Mouse (Mus musculus) retina, postnatal 1 day (tissue): Measurements from ENCODE around the gene Cyp2c40.
"Not testable (repeated sequence)": the region's sequence is repeated elsewhere in the genome, so short reads cannot be mapped to it uniquely, and the experiment has no call there.

ENCODE experiments used
- DNase-seq: peaks from one replicate; pipeline ENCODE4 v3.0.0-alpha.2; 2012

The Cyp2c40 gene

DNA sequence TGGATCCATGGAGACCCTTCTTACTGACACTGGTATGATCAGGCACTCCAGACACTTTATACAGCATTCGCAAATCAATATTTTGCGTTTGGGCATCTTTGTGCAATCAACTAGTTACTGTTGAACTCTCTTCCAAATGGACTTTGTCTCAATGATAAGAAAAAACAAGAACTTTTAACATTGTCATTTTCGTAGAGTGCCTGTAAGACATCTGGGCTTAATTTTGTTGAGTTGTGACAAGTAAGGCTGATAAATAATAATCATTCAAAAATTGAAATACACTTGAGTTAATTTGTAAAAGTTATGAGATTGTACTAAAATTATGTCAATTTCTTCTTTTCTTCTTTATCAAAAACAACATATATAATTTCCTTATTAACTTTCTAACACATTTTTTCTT lies at the start of gene Cyp2c40:
Cyp2c40 (minus strand) TSS at position 101 of the 400 bp plus-strand sequence.
- DNase-seq, result not testable (repeated sequence)

- not testable (repeated sequence) for DNase-seq
These were observed 8.3 kb upstream of the Cyp2c40 start for GRCm38 (mm10) chr19:39820931-39821330.

DNA sequence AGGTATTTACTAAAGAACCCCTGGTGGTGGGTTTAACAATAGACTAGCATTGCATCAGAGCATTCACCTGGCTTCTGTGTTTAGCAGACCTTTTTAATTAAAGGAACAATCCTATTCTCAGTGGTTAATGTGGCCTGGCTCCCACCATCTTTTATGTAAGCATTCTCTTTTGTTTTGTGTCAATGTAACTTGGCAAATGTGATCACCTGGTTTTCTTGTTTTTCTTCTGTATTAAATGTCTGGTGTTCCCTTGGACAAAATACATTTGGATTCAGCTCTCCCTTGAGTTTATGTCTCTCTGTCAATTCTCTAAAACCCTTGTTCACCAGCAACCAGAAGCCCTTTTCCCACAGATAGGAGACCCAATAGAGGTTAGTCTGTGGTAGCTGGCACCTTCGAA lies 3.8 kb upstream of the Cyp2c40 start:
- not testable (repeated sequence) for DNase-seq

DNA sequence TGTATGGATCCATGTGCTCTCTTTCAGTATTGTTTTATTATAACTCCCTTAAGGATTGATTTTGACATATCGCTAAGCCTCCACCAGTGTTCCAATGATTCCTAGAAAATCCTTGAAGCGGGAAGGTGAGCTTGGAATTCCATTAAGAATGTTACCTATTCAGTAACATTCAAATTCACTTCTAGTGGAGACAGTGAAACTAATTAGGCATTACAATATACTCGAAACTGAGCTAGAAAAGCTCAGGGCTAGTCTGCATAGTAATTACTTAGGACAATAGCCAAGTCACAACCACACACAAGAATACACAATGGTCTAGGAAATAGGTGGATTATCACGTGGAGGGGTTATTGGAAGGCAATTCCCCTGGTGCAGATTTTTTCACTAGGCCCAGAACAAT lies 3.4 kb upstream of the Cyp2c40 start:
- DNase-seq, result not testable (repeated sequence)

GRCm38 (mm10) chr19:39785458-39785857 lies 27.2 kb downstream of the Cyp2c40 start:
- not testable (repeated sequence) for DNase-seq

DNA sequence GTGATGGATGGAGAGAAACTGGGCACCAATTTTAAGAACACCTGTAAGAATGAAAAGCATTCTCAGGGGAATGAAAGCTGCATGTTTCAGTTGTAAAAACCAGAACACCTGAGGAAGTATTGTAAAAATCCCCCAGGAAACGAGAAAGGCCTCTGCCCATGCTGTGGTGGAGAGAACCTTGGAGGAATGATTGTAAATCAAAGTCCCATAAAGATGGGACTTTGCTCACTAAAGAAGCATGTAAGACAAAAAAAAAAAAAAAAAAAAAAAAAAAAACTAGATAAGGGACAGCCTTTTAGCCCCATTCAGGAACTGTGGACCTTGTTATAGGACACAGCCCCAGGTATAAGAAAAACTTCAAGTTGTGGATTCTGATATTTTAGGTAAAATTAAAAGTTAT lies 67.3 kb downstream of the Cyp2c40 start:
- DNase-seq, result no peak

- not testable (repeated sequence) for DNase-seq
These were observed 68.3 kb downstream of the Cyp2c40 start for GRCm38 (mm10) chr19:39744361-39744760.

GRCm38 (mm10) chr19:39740920-39741319 lies 71.7 kb downstream of the Cyp2c40 start, which contains the start of gene Cyp2c68:
TSS of gene Cyp2c68 (minus strand) at chr19:39741054.
- no peak for DNase-seq
